In genomic region chr11:53541222-53541621, GRCm38 (mm10) we compare ENCODE assay signal across 22 mouse cellular contexts. TPM values are rescaled to one million over a fixed set of nuclear protein-coding genes. Genes with fewer than 3 reads are reported as not detected.
A peak's percentile ranks its signal among the peaks of the same experiment; 100 is the strongest.
DNase-seq lines count a peak whose midpoint lies in the region; ATAC-seq and TF ChIP-seq lines count a peak whose summit lies in the region.
"Had no signal": no experiment of that assay in that cellular context is flagged by ENCODE, and none has a peak within 500 bp of the region (broad histone marks: within the 10 kb centered on the region; RNA-seq: fewer than 3 reads in every experiment).

No protein-coding gene starts in this region.

- WGBS in forebrain, postnatal 0 days: 86% methylated on average over 11 of the region's 11 CpGs
- 86% methylated on average over 11 of the region's 11 CpGs for WGBS in forebrain, embryonic 10.5 days
- WGBS in kidney, postnatal 0 days: 80% methylated on average over 11 of the region's 11 CpGs
- 81% methylated on average over 11 of the region's 11 CpGs for WGBS in stomach, postnatal 0 days

- no peaks in the 10 kb centered on the region for H3K4me1 ChIP-seq in forebrain, postnatal 0 days (ENCODE audit: insufficient read depth)
- H3K4me1 ChIP-seq in forebrain, embryonic 10.5 days: peaks cover 4% of the 10 kb centered on the region
- H3K4me1 ChIP-seq in kidney, postnatal 0 days (replicated peaks; ENCODE audit: insufficient read depth, low read length): no peaks in the 10 kb centered on the region
- no peaks in the 10 kb centered on the region for H3K4me1 ChIP-seq in stomach, postnatal 0 days (replicated peaks; ENCODE audit: control insufficient read depth, insufficient read depth)
- H3K4me1 ChIP-seq: midbrain, embryonic 15.5 days had no signal

- H3K4me2 ChIP-seq in forebrain, postnatal 0 days (ENCODE audit: low read depth): no peak overlapping the region
- H3K4me2 ChIP-seq in kidney, postnatal 0 days (ENCODE audit: low read length): no peak overlapping the region
- H3K4me2 ChIP-seq in stomach, postnatal 0 days (replicated peaks; ENCODE audit: low read depth): no peak overlapping the region
- H3K4me2 ChIP-seq: heart, embryonic 12.5 days; midbrain, embryonic 15.5 days; neural tube, embryonic 13.5 days had no signal

- H3K4me3 ChIP-seq in forebrain, postnatal 0 days (ENCODE audit: low read depth, low read length): no peak overlapping the region
- no peak overlapping the region for H3K4me3 ChIP-seq in forebrain, embryonic 10.5 days
- H3K4me3 ChIP-seq in kidney, postnatal 0 days (replicated peaks; ENCODE audit: low read depth, low read length): no peak overlapping the region
- no peak overlapping the region for H3K4me3 ChIP-seq in stomach, postnatal 0 days (ENCODE audit: low read depth, low read length)
- H3K4me3 ChIP-seq: heart, embryonic 12.5 days; midbrain, embryonic 15.5 days; neural tube, embryonic 13.5 days had no signal

- H3K27ac ChIP-seq in forebrain, postnatal 0 days (ENCODE audit: low read depth, low read length): no peak overlapping the region
- H3K27ac ChIP-seq in forebrain, embryonic 10.5 days: no peak overlapping the region
- H3K27ac ChIP-seq in kidney, postnatal 0 days: no peak overlapping the region
- no peak overlapping the region for H3K27ac ChIP-seq in stomach, postnatal 0 days (replicated peaks)
- H3K27ac ChIP-seq: macrophage; midbrain, embryonic 15.5 days; neural tube, embryonic 13.5 days had no signal

- H3K36me3 ChIP-seq in forebrain, postnatal 0 days (ENCODE audit: insufficient read depth): peaks cover 22% of the 10 kb centered on the region
- peaks cover 64% of the 10 kb centered on the region for H3K36me3 ChIP-seq in forebrain, embryonic 10.5 days (replicated peaks)
- H3K36me3 ChIP-seq in kidney, postnatal 0 days (ENCODE audit: insufficient read depth, low read length): peaks cover 17% of the 10 kb centered on the region
- H3K36me3 ChIP-seq in stomach, postnatal 0 days (ENCODE audit: control insufficient read depth, insufficient read depth, low read length): peaks cover 2% of the 10 kb centered on the region; the same call in 1 of the 2 replicates

- DNase-seq in forebrain, postnatal 0 days: no peak
- DNase-seq in forebrain, embryonic 10.5 days (ENCODE audit: extremely low spot score, low spot score): no peak
- DNase-seq in kidney, postnatal 0 days (ENCODE audit: low spot score): no peak
- DNase-seq in kidney, adult 11 months: no peak
- DNase-seq in cerebellum, adult 9-11 months: peak; percentile 62
- no peak for DNase-seq in stomach, postnatal 0 days (ENCODE audit: low spot score)
- DNase-seq in kidney, postnatal 4 days: no peak
- DNase-seq: adrenal gland, adult 2 months; B cell, adult 2 months; gastrocnemius, postnatal 36 days; heart, postnatal 14 days; kidney, adult 9 months; layer of hippocampus, adult 9-11 months; thymus, postnatal 14 days had no signal

- no peak for ATAC-seq in forebrain, postnatal 0 days
- no peak for ATAC-seq in kidney, postnatal 0 days (replicated peaks; ENCODE audit: low FRiP score, low read depth)
- ATAC-seq in stomach, postnatal 0 days (ENCODE audit: low FRiP score, low TSS enrichment): no peak
- ATAC-seq: lung, postnatal 0 days; midbrain, embryonic 15.5 days; Patski had no signal

- no peak for TF ChIP-seq EP300 in stomach, postnatal 0 days (optimal IDR thresholded peaks at IDR 0.05)

- TF ChIP-seq CTCF in forebrain, postnatal 0 days (IDR thresholded peaks at IDR 0.05; ENCODE audit: low read depth): 0 out of 2 replicates have a peak, but pooled peaks have one; percentile 11
- peak; percentile 7; the same call in 1 of the 2 replicates for TF ChIP-seq CTCF in kidney, postnatal 0 days (IDR thresholded peaks at IDR 0.05; ENCODE audit: low read depth)
- peak; percentile 27; the same call in 1 of the 2 replicates for TF ChIP-seq CTCF in stomach, postnatal 0 days (IDR thresholded peaks at IDR 0.05; ENCODE audit: low read depth)

- H3K9ac ChIP-seq in forebrain, postnatal 0 days: no peak overlapping the region
- no peak overlapping the region for H3K9ac ChIP-seq in kidney, postnatal 0 days (ENCODE audit: low read depth, low read length)
- no peak overlapping the region for H3K9ac ChIP-seq in stomach, postnatal 0 days (ENCODE audit: low read length)
- H3K9ac ChIP-seq: heart, embryonic 12.5 days; midbrain, embryonic 15.5 days; neural tube, embryonic 13.5 days had no signal

- no peaks in the 10 kb centered on the region for H3K27me3 ChIP-seq in forebrain, postnatal 0 days (ENCODE audit: insufficient read depth, low read length)
- no peaks in the 10 kb centered on the region for H3K27me3 ChIP-seq in forebrain, embryonic 10.5 days (ENCODE audit: poor library complexity, severe bottlenecking)
- no peaks in the 10 kb centered on the region for H3K27me3 ChIP-seq in kidney, postnatal 0 days (ENCODE audit: insufficient read depth, low read length)
- H3K27me3 ChIP-seq in stomach, postnatal 0 days (ENCODE audit: control insufficient read depth, insufficient read depth, low read length): no peaks in the 10 kb centered on the region
- H3K27me3 ChIP-seq: CH12.LX; heart, embryonic 12.5 days; midbrain, embryonic 15.5 days; neural tube, embryonic 13.5 days; Patski had no signal

- no peaks in the 10 kb centered on the region for H3K9me3 ChIP-seq in forebrain, postnatal 0 days (ENCODE audit: low read length)
- H3K9me3 ChIP-seq in forebrain, embryonic 10.5 days: no peaks in the 10 kb centered on the region
- H3K9me3 ChIP-seq in kidney, postnatal 0 days (replicated peaks; ENCODE audit: low read length): no peaks in the 10 kb centered on the region
- H3K9me3 ChIP-seq in stomach, postnatal 0 days (ENCODE audit: control insufficient read depth, low read length): no peaks in the 10 kb centered on the region
- H3K9me3 ChIP-seq: G1E; heart, embryonic 12.5 days; midbrain, embryonic 15.5 days; neural tube, embryonic 13.5 days had no signal

RNA-seq across cellular contexts. Expression of gene Sept8, which starts 22.2 kb away (rescaled TPM):
- total RNA-seq in forebrain, postnatal 0 days (2014; rRNA removed): 37.2 and 40.9 TPM in 2 replicates
- polyA plus RNA-seq in forebrain, postnatal 0 days (2015; fragmentation: Nextera tagmentation; extraction: Ambion mirVana): 13.5 and 18.2 TPM in 2 replicates
- 22.7 and 22.9 TPM in 2 replicates for polyA plus RNA-seq in forebrain, embryonic 10.5 days (2016; fragmentation: Nextera tagmentation; extraction: Ambion mirVana)
- polyA plus RNA-seq in kidney, postnatal 0 days (2015; fragmentation: Nextera tagmentation; extraction: Ambion mirVana): 13.1 and 15.7 TPM in 2 replicates
- 21.2 and 21.5 TPM in 2 replicates for polyA plus RNA-seq in stomach, postnatal 0 days (2015; fragmentation: Nextera tagmentation; extraction: Ambion mirVana)

RNA-seq across cellular contexts. Expression of gene Kif3a, which starts 26.0 kb away (rescaled TPM):
- total RNA-seq in forebrain, postnatal 0 days (2014; rRNA removed): 103 and 118 TPM in 2 replicates
- 241 and 330 TPM in 2 replicates for polyA plus RNA-seq in forebrain, postnatal 0 days (2015; fragmentation: Nextera tagmentation; extraction: Ambion mirVana)
- 78.4 and 82.2 TPM in 2 replicates for polyA plus RNA-seq in forebrain, embryonic 10.5 days (2016; fragmentation: Nextera tagmentation; extraction: Ambion mirVana)
- polyA plus RNA-seq in kidney, postnatal 0 days (2015; fragmentation: Nextera tagmentation; extraction: Ambion mirVana): 50.6 and 54.6 TPM in 2 replicates
- 22.1 and 25.3 TPM in 2 replicates for polyA plus RNA-seq in stomach, postnatal 0 days (2015; fragmentation: Nextera tagmentation; extraction: Ambion mirVana)
